Mouse (Mus musculus): ENCODE measurements around the gene Asap3.
A peak's percentile ranks its signal among the peaks of the same experiment; 100 is the strongest.

Gene Asap3

GRCm38 (mm10) chr4:136206033-136206893 is at the start of gene Asap3:
TSS of gene Asap3 (plus strand) at chr4:136206365.
- DNase-seq (ENCODE audit: low read depth) = peak; percentile 81

GRCm38 (mm10) chr4:136158498-136158897 is 47.7 kb upstream of the Asap3 start:
- DNase-seq (ENCODE audit: low read depth) = no peak

- DNase-seq (ENCODE audit: low read depth) = peak; percentile 93
Observed at GRCm38 (mm10) chr4:136159802-136160397, 46.3 kb upstream of the Asap3 start.

- peak; percentile 94 for DNase-seq (ENCODE audit: low read depth)
Observed at GRCm38 (mm10) chr4:136163448-136163847, 42.7 kb upstream of the Asap3 start.

GRCm38 (mm10) chr4:136164981-136165380 is 41.2 kb upstream of the Asap3 start:
- no peak for DNase-seq (ENCODE audit: low read depth)

- DNase-seq (ENCODE audit: low read depth) = no peak
Observed at GRCm38 (mm10) chr4:136167701-136168100, 38.5 kb upstream of the Asap3 start.

GRCm38 (mm10) chr4:136170401-136170800 is 35.8 kb upstream of the Asap3 start:
- DNase-seq (ENCODE audit: low read depth) = peak; percentile 51

- DNase-seq (ENCODE audit: low read depth) = no peak
Observed at GRCm38 (mm10) chr4:136171455-136171854, 34.7 kb upstream of the Asap3 start.

- peak; percentile 86 for DNase-seq (ENCODE audit: low read depth)
Observed at GRCm38 (mm10) chr4:136172011-136172541, 34.1 kb upstream of the Asap3 start, which contains the start of gene E2f2. TSS of gene E2f2 (plus strand) at chr4:136172394.

GRCm38 (mm10) chr4:136172542-136173209 is 33.5 kb upstream of the Asap3 start:
- DNase-seq (ENCODE audit: low read depth) = peak; percentile 52

GRCm38 (mm10) chr4:136173210-136173715 is 32.9 kb upstream of the Asap3 start:
- no peak for DNase-seq (ENCODE audit: low read depth)

GRCm38 (mm10) chr4:136174216-136175193 is 31.7 kb upstream of the Asap3 start:
- peak; percentile 40 for DNase-seq (ENCODE audit: low read depth)

- DNase-seq (ENCODE audit: low read depth) = no peak
Observed at GRCm38 (mm10) chr4:136176022-136176552, 30.1 kb upstream of the Asap3 start.

- no peak for DNase-seq (ENCODE audit: low read depth)
Observed at GRCm38 (mm10) chr4:136177244-136177611, 28.9 kb upstream of the Asap3 start.

- DNase-seq (ENCODE audit: low read depth) = peak; percentile 67
Observed at GRCm38 (mm10) chr4:136177612-136178474, 28.3 kb upstream of the Asap3 start.

GRCm38 (mm10) chr4:136178475-136178921 is 27.7 kb upstream of the Asap3 start:
- DNase-seq (ENCODE audit: low read depth) = peak; percentile 62

GRCm38 (mm10) chr4:136179456-136179855 is 26.7 kb upstream of the Asap3 start:
- DNase-seq (ENCODE audit: low read depth) = peak; percentile 57

- peak; percentile 96 for DNase-seq (ENCODE audit: low read depth)
Observed at GRCm38 (mm10) chr4:136179998-136180397, 26.2 kb upstream of the Asap3 start.
